ENCODE assay signal across 23 mouse cellular contexts in genomic region chr8:45295276-45295675, GRCm38 (mm10). TPM values are rescaled to one million over a fixed set of nuclear protein-coding genes. Genes with fewer than 3 reads are reported as not detected.
"Had no signal": no experiment of that assay in that cellular context is flagged by ENCODE, and none has a peak within 500 bp of the region (broad histone marks: within the 10 kb centered on the region; RNA-seq: fewer than 3 reads in every experiment).

No protein-coding gene starts in this region.

- H3K4me2 ChIP-seq: neural tube, embryonic 13.5 days; neural tube, embryonic 15.5 days; stomach, embryonic 15.5 days had no signal

- H3K9me3 ChIP-seq: neural tube, embryonic 13.5 days; neural tube, embryonic 15.5 days; stomach, embryonic 15.5 days had no signal

- H3K27me3 ChIP-seq: neural tube, embryonic 13.5 days; neural tube, embryonic 15.5 days; stomach, embryonic 15.5 days had no signal

- H3K4me3 ChIP-seq: neural tube, embryonic 13.5 days; neural tube, embryonic 15.5 days; stomach, embryonic 15.5 days had no signal

- H3K36me3 ChIP-seq: neural tube, embryonic 13.5 days; neural tube, embryonic 15.5 days; stomach, embryonic 15.5 days had no signal

- H3K9ac ChIP-seq: neural tube, embryonic 13.5 days; neural tube, embryonic 15.5 days; stomach, embryonic 15.5 days had no signal

- H3K4me1 ChIP-seq: neural tube, embryonic 13.5 days; neural tube, embryonic 15.5 days; stomach, embryonic 15.5 days had no signal

- H3K27ac ChIP-seq: neural tube, embryonic 13.5 days; neural tube, embryonic 15.5 days; stomach, embryonic 15.5 days; stomach, postnatal 0 days had no signal

- DNase-seq: retina, postnatal 1 day; right cerebral cortex, adult 18-20 months; right cerebral cortex, postnatal 14 days; right cerebral cortex, postnatal 25 days; right cerebral cortex, postnatal 4 days; spleen, adult 18-20 months; thymus, adult 18-20 months; thymus, adult 2 months; thymus, postnatal 14 days; thymus, postnatal 25 days; thymus, postnatal 36 days; thymus, postnatal 4 days had no signal

RNA-seq across cellular contexts. Expression of gene Klkb1, which starts 0.6 kb away (rescaled TPM):
- total RNA-seq: neutrophil, adult 5-6 weeks had no signal
- polyA plus RNA-seq: neural tube, embryonic 13.5 days; stomach, embryonic 14.5 days; thymus, adult 2 months; thymus, postnatal 0 days had no signal

RNA-seq across cellular contexts. Expression of gene Gm45753, which starts 13.0 kb away (rescaled TPM):
- total RNA-seq: neutrophil, adult 5-6 weeks had no signal
- polyA plus RNA-seq: neural tube, embryonic 13.5 days; neural tube, embryonic 14.5 days; neural tube, embryonic 15.5 days; small intestine, adult 2 months; spleen, adult 2 months; stomach, embryonic 14.5 days; thymus, adult 2 months; thymus, postnatal 0 days; urinary bladder, adult 2 months had no signal

RNA-seq across cellular contexts. Expression of gene F11, which starts 33.4 kb away (rescaled TPM):
- total RNA-seq: neutrophil, adult 5-6 weeks had no signal
- polyA plus RNA-seq: neural tube, embryonic 13.5 days; neural tube, embryonic 14.5 days; neural tube, embryonic 15.5 days; small intestine, adult 2 months; spleen, adult 2 months; stomach, embryonic 14.5 days; thymus, adult 2 months; thymus, postnatal 0 days; urinary bladder, adult 2 months had no signal
